Mouse (Mus musculus) ZHBTc4 (cell line): ENCODE measurements around the gene Zfp541.

Experiments
- DNase-seq: peaks from one replicate; pipeline ENCODE4 v3.0.0-alpha.2; 2011; ENCODE audit warnings: low read depth, low spot score

The Zfp541 gene

DNA sequence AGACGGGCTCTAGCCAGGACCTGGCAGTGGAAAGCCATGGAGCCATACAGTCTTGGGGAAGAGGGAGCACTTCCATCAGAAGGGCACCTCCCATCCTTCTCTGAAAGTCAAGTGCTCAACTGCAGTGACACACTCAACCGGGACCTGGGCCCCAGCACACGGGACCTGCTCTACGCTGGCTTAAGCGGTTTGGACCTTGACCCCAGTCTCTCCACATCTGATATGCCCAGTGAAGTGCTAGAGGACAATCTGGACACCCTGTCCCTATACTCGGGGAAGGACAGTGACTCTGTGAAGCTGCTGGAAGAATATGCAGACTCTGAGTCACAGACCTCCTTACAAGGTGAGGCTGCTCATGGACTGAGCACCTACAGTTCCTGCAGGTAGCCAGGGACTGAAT, 10.3 kb downstream of the Zfp541 start:
- no peak for DNase-seq

GRCm38 (mm10) chr7:16079947-16080346, 18.3 kb downstream of the Zfp541 start:
- DNase-seq: no peak

DNA sequence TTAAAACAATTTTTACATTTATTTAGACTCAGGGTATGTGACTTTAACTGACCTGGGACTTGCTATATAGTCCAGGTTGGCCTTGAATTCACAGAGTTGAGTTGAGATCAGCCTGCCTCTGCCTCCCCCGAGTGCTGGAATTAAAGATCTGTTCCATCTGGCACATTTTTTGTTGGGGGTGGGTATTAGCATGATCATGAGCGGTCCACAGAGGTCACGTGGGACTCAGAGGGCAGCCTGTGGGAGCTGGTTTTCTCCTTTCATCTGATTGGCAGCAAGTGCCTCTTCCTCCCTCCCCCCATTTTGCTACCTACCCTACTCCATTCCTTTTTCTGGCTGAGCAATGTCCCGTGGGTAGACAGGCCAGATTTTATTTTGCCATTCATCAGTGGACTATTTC, 19.0 kb downstream of the Zfp541 start:
- DNase-seq: no peak

DNA sequence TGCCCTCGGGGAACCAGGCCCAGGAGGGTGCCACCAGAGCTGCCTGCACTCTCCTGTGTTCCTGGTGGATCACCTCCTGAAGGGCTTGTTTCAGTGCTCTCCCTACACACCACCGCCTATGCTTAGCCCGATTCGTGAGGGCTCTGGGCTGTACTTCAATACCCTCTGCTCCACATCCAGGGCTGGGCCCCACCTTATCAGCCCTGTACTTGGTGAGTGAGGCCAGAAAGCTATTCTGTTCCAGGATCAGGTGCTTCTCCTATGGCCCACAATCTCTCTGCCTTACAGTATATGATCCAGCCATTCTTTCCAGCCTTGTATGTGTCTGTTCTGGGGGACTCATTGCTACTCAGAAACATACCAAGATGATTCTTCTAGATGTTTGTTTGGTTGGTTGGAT, 21.7 kb downstream of the Zfp541 start:
- DNase-seq: no peak

GRCm38 (mm10) chr7:16087587-16087986, 26.0 kb downstream of the Zfp541 start:
- DNase-seq: no peak

- no peak for DNase-seq
Measured at GRCm38 (mm10) chr7:16094592-16094991, 33.0 kb downstream of the Zfp541 start.

DNA sequence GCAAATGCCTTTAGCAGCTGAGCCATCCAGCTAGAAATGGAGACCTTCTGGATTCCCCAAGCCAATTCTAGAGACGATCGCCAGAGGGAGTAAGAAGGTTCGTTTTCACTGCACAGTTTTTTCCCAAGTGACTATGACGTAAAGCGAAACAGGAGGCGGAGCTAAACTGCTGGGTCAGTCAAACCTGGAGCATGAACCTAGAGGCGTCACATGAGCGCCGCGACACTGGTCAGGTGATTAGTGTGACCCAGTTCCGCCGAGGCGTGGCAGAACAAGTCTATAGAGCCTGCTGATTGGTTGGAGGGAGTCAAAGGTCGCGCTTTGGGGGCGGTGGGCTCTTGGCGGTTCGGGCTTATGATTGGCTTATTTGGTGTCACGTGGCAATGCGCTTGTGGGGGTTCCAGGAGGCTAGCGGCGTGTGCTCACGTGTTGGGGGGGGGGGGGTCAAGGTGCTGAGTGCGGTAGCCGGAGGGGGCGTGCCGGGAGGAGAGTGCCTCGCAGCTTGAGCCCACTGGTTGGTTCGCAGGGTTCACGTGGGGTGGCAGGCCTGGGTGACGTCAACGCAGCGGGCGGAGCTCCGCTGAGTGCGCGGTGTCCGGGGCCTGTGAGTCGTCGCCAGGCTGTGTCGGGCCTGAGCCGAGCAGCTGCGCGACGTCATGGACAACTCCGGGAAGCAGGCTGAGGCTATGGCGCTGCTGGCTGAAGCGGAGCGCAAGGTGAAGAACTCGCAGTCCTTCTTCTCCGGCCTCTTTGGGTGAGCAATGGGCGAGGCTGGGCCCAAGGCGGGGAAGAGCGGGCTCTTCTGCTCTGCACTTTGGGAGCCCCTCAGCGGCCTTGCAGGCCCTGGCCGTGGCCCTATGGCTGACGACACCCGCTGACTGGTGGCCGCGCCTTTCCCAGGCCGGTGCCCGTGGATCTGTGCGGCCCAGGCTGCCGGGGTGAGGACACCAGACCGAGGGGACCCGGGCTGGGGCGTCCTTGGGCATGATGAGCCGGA, 36.7 kb downstream of the Zfp541 start, which contains the start of gene Napa:
TSS of gene Napa (plus strand) at position 438 of the 997 bp plus-strand sequence.
- peak; percentile 100 for DNase-seq

- DNase-seq: no peak
Measured at GRCm38 (mm10) chr7:16099901-16100300, 38.3 kb downstream of the Zfp541 start.

DNA sequence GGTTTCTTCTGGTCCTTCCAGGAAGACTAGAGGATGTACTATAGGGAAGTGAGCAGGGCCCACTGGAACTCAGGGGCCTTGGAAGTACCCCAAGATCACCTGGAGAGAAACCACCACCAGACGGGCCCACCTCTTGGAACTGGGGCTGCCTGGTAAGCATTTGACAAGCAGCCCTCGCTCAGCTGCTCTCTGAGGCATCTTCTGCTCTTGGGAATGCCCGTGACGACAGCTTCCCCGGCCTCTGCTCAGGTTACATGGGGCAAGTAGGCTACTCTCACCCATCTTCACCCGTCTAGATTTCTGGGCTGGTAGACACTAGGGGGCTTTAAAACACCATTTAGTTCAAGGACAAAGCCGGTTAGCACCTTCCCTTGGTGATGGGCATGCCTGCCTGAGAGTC, 39.5 kb downstream of the Zfp541 start:
- DNase-seq: no peak

- DNase-seq: peak; percentile 39
Measured at GRCm38 (mm10) chr7:16101726-16102475, 40.3 kb downstream of the Zfp541 start.

DNA sequence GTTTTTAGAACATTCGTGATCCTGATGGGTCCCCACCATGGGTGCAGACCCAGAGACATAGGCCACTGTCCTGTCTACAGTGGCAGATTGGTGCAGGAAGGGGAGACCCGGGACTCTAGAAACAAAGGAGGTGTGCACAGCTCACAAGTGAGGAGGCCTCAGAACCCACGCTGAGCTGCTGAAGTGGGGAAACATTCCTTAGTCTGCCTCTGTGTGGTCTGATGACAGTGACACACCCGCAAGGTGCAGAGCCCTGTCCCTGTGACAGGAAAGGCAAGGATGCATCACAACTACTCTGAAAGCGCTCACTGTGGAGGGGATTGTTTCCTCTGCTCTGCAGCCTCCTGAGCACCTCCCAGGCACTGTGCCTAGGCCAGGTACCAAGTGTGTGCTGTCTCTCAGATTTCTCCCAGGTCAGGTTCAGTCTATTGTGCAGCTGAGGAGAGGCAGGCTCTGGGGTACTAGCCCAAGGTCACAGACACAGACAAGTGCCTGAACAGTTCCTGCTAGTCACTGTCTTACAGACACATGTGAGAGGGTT, 41.1 kb downstream of the Zfp541 start:
- peak; percentile 27 for DNase-seq

GRCm38 (mm10) chr7:16103760-16104159, 42.1 kb downstream of the Zfp541 start:
- DNase-seq: peak; percentile 23

DNA sequence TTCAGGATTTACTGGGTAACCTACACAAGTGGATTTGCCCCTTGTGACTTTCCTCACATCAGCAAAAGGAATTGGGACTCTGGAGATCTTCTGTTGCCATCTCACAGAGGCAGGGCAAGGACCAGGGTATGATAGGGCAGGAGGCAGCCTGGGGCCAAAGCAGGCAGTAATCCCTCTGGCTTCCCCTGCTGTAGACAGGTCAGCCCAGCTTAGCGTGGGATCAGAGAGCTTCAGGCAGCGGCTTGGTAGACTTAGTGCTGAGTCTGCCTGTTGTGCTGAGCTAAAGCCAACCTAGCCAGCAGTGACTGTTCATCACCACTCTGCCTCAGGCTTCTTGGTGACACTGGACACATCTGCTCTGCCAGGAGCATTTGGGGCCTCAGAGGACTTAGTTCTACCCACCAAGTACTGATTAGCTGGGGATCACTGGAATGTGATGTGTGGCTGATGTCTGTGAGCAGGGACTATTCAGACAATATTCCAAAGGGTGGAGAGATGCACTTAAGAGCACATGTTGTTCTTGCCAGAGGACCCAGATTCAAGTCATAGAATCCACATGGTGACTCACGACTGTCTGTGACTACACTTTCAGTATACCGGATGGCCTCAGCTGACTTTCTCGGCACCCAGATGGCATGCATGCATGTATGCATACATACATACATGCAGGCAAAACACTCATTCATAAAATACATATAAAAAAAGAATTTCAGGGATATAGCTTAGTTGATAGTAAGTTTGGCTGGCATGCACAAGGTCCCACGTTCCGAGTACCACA, 43.2 kb downstream of the Zfp541 start:
- DNase-seq: no peak

GRCm38 (mm10) chr7:16108886-16109542, 47.4 kb downstream of the Zfp541 start:
- no peak for DNase-seq

DNA sequence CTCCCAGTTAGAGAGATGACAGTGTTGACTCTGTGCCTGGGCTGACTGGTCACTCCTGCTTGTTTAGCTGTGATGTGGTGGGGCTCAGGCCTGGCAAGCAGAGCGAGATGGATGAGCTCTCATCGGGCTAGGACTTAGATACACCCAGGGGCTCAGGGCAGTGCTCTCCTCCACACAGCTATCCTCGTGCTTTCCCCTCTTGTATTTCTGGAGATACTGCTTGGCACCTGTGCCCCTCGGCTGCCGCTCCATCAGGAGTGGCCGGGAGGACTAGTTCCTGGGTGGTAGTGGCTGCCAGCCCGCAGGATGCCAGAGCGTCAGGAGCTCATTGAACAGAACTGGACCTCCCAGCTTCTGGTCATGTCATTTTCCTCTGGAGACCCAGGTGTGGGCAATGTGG, 48.5 kb downstream of the Zfp541 start:
- DNase-seq: no peak

DNA sequence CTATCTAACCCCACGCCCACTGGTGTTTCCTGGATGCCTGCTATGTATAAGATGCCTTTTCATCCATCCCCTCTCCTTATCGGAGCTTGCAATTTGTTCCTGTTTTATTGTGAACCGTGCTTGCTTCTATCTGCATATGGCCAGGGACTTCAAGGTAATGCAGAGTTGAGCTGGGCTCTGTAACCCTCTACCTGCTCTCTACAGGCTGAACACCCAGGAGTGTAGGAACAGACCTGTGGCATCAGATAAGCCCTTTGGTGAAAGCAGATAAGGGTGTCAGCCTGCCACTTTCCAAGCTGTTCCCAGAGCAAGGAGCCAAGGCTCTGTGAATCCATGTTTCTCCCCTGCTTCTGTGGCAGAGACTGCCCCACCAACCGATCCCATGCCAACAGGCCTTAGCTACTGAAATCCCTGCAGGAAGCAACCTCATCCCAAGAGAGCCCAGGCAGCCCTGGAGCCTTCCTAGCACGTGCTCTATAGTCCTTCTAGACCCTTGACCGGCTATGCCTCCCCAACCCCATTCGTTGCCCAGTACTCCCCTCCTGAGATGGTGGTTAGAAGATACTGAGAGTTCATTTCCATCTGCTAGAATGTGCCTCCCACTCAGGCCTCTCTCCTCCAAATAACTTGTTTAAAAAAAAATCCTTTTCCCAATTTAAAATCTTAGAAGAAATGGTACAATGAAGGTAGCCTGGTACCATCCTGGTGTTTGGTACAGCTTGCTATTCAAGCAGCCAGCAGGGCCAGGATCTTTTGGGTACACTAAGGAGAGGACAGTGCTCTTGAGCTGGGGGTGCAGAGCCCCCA, 49.9 kb downstream of the Zfp541 start:
- no peak for DNase-seq

- DNase-seq: no peak
Measured at GRCm38 (mm10) chr7:16116418-16116817, 54.8 kb downstream of the Zfp541 start.

GRCm38 (mm10) chr7:16117100-16117499, 55.5 kb downstream of the Zfp541 start:
- DNase-seq: no peak

DNA sequence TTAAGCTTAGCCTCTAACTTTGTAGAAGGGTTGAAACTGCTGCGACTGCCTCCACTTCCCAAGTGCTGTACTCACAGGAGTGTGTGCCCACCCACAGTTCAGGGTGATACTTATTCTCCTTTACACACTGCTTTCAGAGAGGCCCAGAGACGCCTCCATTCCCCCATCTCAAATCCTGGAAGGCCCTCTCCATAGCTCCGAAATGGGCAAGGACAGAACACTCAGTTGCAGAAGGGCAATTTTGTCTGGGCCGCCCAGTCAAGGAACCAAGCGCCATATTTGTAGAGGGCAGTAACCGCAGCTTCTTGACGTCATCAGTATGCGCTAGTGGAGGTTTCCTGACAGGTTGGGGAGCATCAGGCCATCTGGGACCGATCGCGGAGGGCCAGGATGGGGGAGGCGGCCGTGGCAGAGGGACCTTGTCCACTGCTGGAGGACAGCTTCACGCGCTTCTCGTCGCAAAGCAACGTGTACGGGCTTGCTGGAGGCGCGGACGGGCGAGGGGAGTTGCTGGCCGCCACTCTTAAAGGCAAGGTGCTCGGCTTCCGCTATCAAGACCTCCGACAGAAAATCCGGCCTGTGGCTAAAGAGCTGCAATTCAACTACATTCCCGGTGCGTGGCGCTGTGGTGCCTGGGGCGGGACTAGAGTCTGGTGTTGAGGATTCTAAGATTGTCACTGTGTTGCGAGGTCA, 58.1 kb downstream of the Zfp541 start, which contains the start of gene Kptn:
TSS of gene Kptn (plus strand) at position 327 of the 693 bp plus-strand sequence.
- peak; percentile 94 for DNase-seq
